ENCODE assay signal across 14 mouse cellular contexts in genomic region chr17:56123161-56123560, GRCm38 (mm10). TPM values are rescaled to one million over a fixed set of nuclear protein-coding genes. Genes with fewer than 3 reads are reported as not detected.
"Had no signal": no experiment of that assay in that cellular context is flagged by ENCODE, and none has a peak within 500 bp of the region (broad histone marks: within the 10 kb centered on the region; RNA-seq: fewer than 3 reads in every experiment).

No protein-coding gene starts in this region.

- DNase-seq: kidney, adult 8-10 months; kidney, postnatal 25 days; lung, embryonic 14.5 days; lung, postnatal 10 days; lung, postnatal 4 days; right cerebral cortex, adult 18-20 months; right cerebral cortex, postnatal 25 days; thymus, postnatal 36 days had no signal

- H3K4me2 ChIP-seq: neural tube, embryonic 15.5 days had no signal

- H3K9ac ChIP-seq: lung, embryonic 14.5 days; midbrain, embryonic 13.5 days; neural tube, embryonic 15.5 days had no signal

- H3K4me3 ChIP-seq: left cerebral cortex, adult 2 months; midbrain, embryonic 13.5 days; myocyte; neural tube, embryonic 15.5 days had no signal

- H3K27ac ChIP-seq: left cerebral cortex, adult 2 months; limb, embryonic 13.5 days; midbrain, embryonic 13.5 days; neural tube, embryonic 15.5 days had no signal

RNA-seq across cellular contexts. Expression of gene Lrg1, which starts 1.4 kb away (rescaled TPM):
- polyA plus RNA-seq: neural tube, embryonic 11.5 days had no signal

RNA-seq across cellular contexts. Expression of gene Plin5, which starts 5.8 kb away (rescaled TPM):
- polyA plus RNA-seq: limb, embryonic 13.5 days had no signal
